Mouse (Mus musculus) C2C12 (cell line): Measurements from ENCODE around the gene Glis3. TPM values are rescaled to one million over a fixed set of nuclear protein-coding genes. Genes with fewer than 3 reads are reported as not detected.
A peak's percentile ranks its signal among the peaks of the same experiment; 100 is the strongest.

ENCODE experiments used
- H3K27me3 ChIP-seq: one replicate; pipeline ENCODE4 v1.6.1; 2011; ENCODE audit not compliant: control insufficient read depth, insufficient read depth, insufficient read length
- H3K36me3 ChIP-seq: one replicate; pipeline ENCODE4 v1.6.1; 2011; ENCODE audit not compliant: control insufficient read depth, insufficient read depth
- H3K4me3 ChIP-seq: one replicate; pipeline ENCODE4 v1.5.1; 2011; ENCODE audit warnings: mild to moderate bottlenecking, control low read depth; ENCODE audit not compliant: poor library complexity, insufficient read depth, severe bottlenecking
- H3K79me2 ChIP-seq: one replicate; pipeline ENCODE4 v1.6.1; 2011; ENCODE audit not compliant: control insufficient read depth, insufficient read depth
- H3K79me3 ChIP-seq: one replicate; pipeline ENCODE4 v1.6.1; 2011; ENCODE audit warnings: low read depth, control low read depth
- H3ac ChIP-seq: one replicate; pipeline ENCODE3; 2011; ENCODE audit warnings: low read depth; ENCODE audit not compliant: control insufficient read depth, insufficient read length
- CEBPB ChIP-seq: IDR thresholded peaks from one replicate; pipeline ENCODE4 v1.6.1; 2011; ENCODE audit warnings: low read depth, mild to moderate bottlenecking, control low read depth, moderate library complexity
- CTCF ChIP-seq: IDR thresholded peaks from one replicate; pipeline ENCODE4 v1.5.1; 2011; ENCODE audit not compliant: control insufficient read depth, insufficient read depth, insufficient read length
- FOSL1 ChIP-seq: IDR thresholded peaks from one replicate; pipeline ENCODE4 v1.8.0; 2011; ENCODE audit warnings: mild to moderate bottlenecking, low read length; ENCODE audit not compliant: poor library complexity, insufficient read depth, severe bottlenecking
- MAX ChIP-seq: IDR thresholded peaks from one replicate; pipeline ENCODE4 v1.6.1; 2011; ENCODE audit warnings: mild to moderate bottlenecking, control low read depth
- MYOD1 ChIP-seq: IDR thresholded peaks from one replicate; pipeline ENCODE4 v1.6.1; 2011; ENCODE audit warnings: low read depth; ENCODE audit not compliant: control insufficient read depth, insufficient read length
- MYOG ChIP-seq: IDR thresholded peaks from one replicate; pipeline ENCODE4 v1.6.1; 2011; ENCODE audit not compliant: control insufficient read depth, insufficient read length; ENCODE audit errors: extremely low read depth
- USF1 ChIP-seq: IDR thresholded peaks from one replicate; pipeline ENCODE4 v1.6.1; 2011; ENCODE audit warnings: low read depth, mild to moderate bottlenecking, control low read depth, moderate library complexity
- polyA plus RNA-seq: library from polyadenylated mRNA; unstranded; fragments of >200 nt; fragmentation: generic; extraction: Trizol; gene quantifications from one replicate; pipeline ENCODE4 v1.2.1, GENCODE M21; 2012; ENCODE audit warnings: missing spikeins

Gene Glis3
- polyA plus RNA-seq, 1 experiment: 2.9 TPM

GRCm38 (mm10) chr19:28557559-28558328, 122.1 kb downstream of the Glis3 start:
- TF ChIP-seq MAX: no peak
- TF ChIP-seq CEBPB: peak; percentile 75
- TF ChIP-seq USF1: no peak
- TF ChIP-seq FOSL1: peak; percentile 55
- no peaks in the 10 kb centered on the region for H3K36me3 ChIP-seq
- H3K4me3 ChIP-seq: no peak overlapping the region
- no peak overlapping the region for H3ac ChIP-seq
- no peaks in the 10 kb centered on the region for H3K79me3 ChIP-seq
- H3K27me3 ChIP-seq: no peaks in the 10 kb centered on the region
- no peaks in the 10 kb centered on the region for H3K79me2 ChIP-seq

- TF ChIP-seq MYOG: no peak
- TF ChIP-seq USF1: no peak
- no peak for TF ChIP-seq MYOD1
- no peak for TF ChIP-seq CTCF
- TF ChIP-seq FOSL1: no peak
- TF ChIP-seq CEBPB: no peak
- TF ChIP-seq MAX: no peak
- Histone ChIP-seq H3K79me2 (no peaks in the 10 kb centered on the region), H3K79me3 (no peaks in the 10 kb centered on the region), H3K27me3 (no peaks in the 10 kb centered on the region), H3K36me3 (no peaks in the 10 kb centered on the region), H3K4me3 (no peak overlapping the region), H3ac (no peak overlapping the region)
These were observed 124.5 kb downstream of the Glis3 start for GRCm38 (mm10) chr19:28555181-28555929.

GRCm38 (mm10) chr19:28550611-28551010, 129.3 kb downstream of the Glis3 start:
- no peaks in the 10 kb centered on the region for H3K79me2 ChIP-seq
- no peaks in the 10 kb centered on the region for H3K27me3 ChIP-seq
- no peaks in the 10 kb centered on the region for H3K79me3 ChIP-seq
- H3K4me3 ChIP-seq: no peak overlapping the region
- H3K36me3 ChIP-seq: no peaks in the 10 kb centered on the region
- TF ChIP-seq MYOD1 (no peak), MAX (no peak), CTCF (no peak), MYOG (no peak), FOSL1 (no peak), CEBPB (no peak), USF1 (no peak)
- H3ac ChIP-seq: no peak overlapping the region

- no peaks in the 10 kb centered on the region for H3K36me3 ChIP-seq
These were observed 132.9 kb downstream of the Glis3 start for GRCm38 (mm10) chr19:28546933-28547332.

GRCm38 (mm10) chr19:28545493-28545892, 134.4 kb downstream of the Glis3 start:
- TF ChIP-seq USF1: no peak
- TF ChIP-seq FOSL1: no peak
- no peak for TF ChIP-seq MYOD1
- TF ChIP-seq MAX: no peak
- TF ChIP-seq CTCF: no peak
- TF ChIP-seq CEBPB: no peak
- no peak for TF ChIP-seq MYOG
- H3ac ChIP-seq: no peak overlapping the region
- no peaks in the 10 kb centered on the region for H3K79me3 ChIP-seq
- no peaks in the 10 kb centered on the region for H3K36me3 ChIP-seq
- H3K4me3 ChIP-seq: no peak overlapping the region
- no peaks in the 10 kb centered on the region for H3K79me2 ChIP-seq
- H3K27me3 ChIP-seq: no peaks in the 10 kb centered on the region

More at GRCm38 (mm10) chr19:28546933-28547332, 132.9 kb downstream of the Glis3 start:
- H3ac ChIP-seq: no peak overlapping the region
- no peak for TF ChIP-seq CEBPB
- no peak for TF ChIP-seq USF1
- TF ChIP-seq MYOD1: no peak
- no peak for TF ChIP-seq MYOG
- no peak for TF ChIP-seq CTCF
- no peak for TF ChIP-seq FOSL1
- no peak for TF ChIP-seq MAX
- no peaks in the 10 kb centered on the region for H3K79me2 ChIP-seq
- no peak overlapping the region for H3K4me3 ChIP-seq
- H3K27me3 ChIP-seq: no peaks in the 10 kb centered on the region
- no peaks in the 10 kb centered on the region for H3K79me3 ChIP-seq
